Mouse (Mus musculus): Measurements from ENCODE around the gene 3110040N11Rik. TPM values are rescaled to one million over a fixed set of nuclear protein-coding genes. Genes with fewer than 3 reads are reported as not detected.

The 3110040N11Rik gene
- polyA plus RNA-seq, 1 experiment, result 33.8 TPM

- Histone ChIP-seq H3K4me1 (peaks cover 17% of the 10 kb centered on the region), H3K4me3 (replicated peaks) (no peak overlapping the region), H3K36me3 (replicated peaks; ENCODE audit: low read length) (peaks cover 65% of the 10 kb centered on the region), H3K9me3 (no peaks in the 10 kb centered on the region), H3K27me3 (replicated peaks) (no peaks in the 10 kb centered on the region)
- TF ChIP-seq FLI1 (IDR thresholded peaks at IDR 0.05; ENCODE audit: low read length) (no peak), GATA1 (IDR thresholded peaks at IDR 0.05; ENCODE audit: borderline replicate concordance, low read length) (no peak)
Observed at GRCm38 (mm10) chr7:81806067-81806466, 16.8 kb upstream of the 3110040N11Rik start.

- no peaks in the 10 kb centered on the region for H3K9me3 ChIP-seq
- H3K4me3 ChIP-seq (replicated peaks), result peak overlapping the region; percentile 93
- TF ChIP-seq GATA1 (IDR thresholded peaks at IDR 0.05; ENCODE audit: borderline replicate concordance, low read length) (no peak), FLI1 (IDR thresholded peaks at IDR 0.05; ENCODE audit: low read length) (no peak)
- no peaks in the 10 kb centered on the region for H3K27me3 ChIP-seq (replicated peaks)
- H3K36me3 ChIP-seq (replicated peaks; ENCODE audit: low read length), result peaks cover 48% of the 10 kb centered on the region
- H3K4me1 ChIP-seq, result peaks cover 24% of the 10 kb centered on the region
Observed at GRCm38 (mm10) chr7:81788536-81788935, 742 bp downstream of the 3110040N11Rik start.

GRCm38 (mm10) chr7:81777667-81778218 lies 11.5 kb downstream of the 3110040N11Rik start:
- Histone ChIP-seq H3K4me1 (peaks cover 50% of the 10 kb centered on the region), H3K4me3 (replicated peaks) (no peak overlapping the region), H3K27me3 (replicated peaks) (no peaks in the 10 kb centered on the region), H3K9me3 (peaks cover 13% of the 10 kb centered on the region), H3K36me3 (replicated peaks; ENCODE audit: low read length) (peaks cover 82% of the 10 kb centered on the region)
- TF ChIP-seq FLI1 (IDR thresholded peaks at IDR 0.05; ENCODE audit: low read length) (no peak), GATA1 (IDR thresholded peaks at IDR 0.05; ENCODE audit: borderline replicate concordance, low read length) (no peak)

GRCm38 (mm10) chr7:81775325-81775724 lies 14.0 kb downstream of the 3110040N11Rik start:
- H3K4me3 ChIP-seq (replicated peaks), result peak overlapping the region; percentile 1
- H3K4me1 ChIP-seq, result peaks cover 59% of the 10 kb centered on the region
- H3K36me3 ChIP-seq (replicated peaks; ENCODE audit: low read length), result peaks cover 75% of the 10 kb centered on the region
- no peak for TF ChIP-seq FLI1 (IDR thresholded peaks at IDR 0.05; ENCODE audit: low read length)
- TF ChIP-seq GATA1 (IDR thresholded peaks at IDR 0.05; ENCODE audit: borderline replicate concordance, low read length), result no peak
- H3K9me3 ChIP-seq, result peaks cover 5% of the 10 kb centered on the region
- H3K27me3 ChIP-seq (replicated peaks), result no peaks in the 10 kb centered on the region

- no peaks in the 10 kb centered on the region for H3K27me3 ChIP-seq (replicated peaks)
- peaks cover 66% of the 10 kb centered on the region for H3K36me3 ChIP-seq (replicated peaks; ENCODE audit: low read length)
- peaks cover 53% of the 10 kb centered on the region for H3K4me1 ChIP-seq
- H3K4me3 ChIP-seq (replicated peaks), result peak overlapping the region; percentile 46
- TF ChIP-seq GATA1 (IDR thresholded peaks at IDR 0.05; ENCODE audit: borderline replicate concordance, low read length) (no peak), FLI1 (IDR thresholded peaks at IDR 0.05; ENCODE audit: low read length) (no peak)
- H3K9me3 ChIP-seq, result no peaks in the 10 kb centered on the region
Observed at GRCm38 (mm10) chr7:81772786-81773539, 16.3 kb downstream of the 3110040N11Rik start.

GRCm38 (mm10) chr7:81763110-81763845 lies 26.0 kb downstream of the 3110040N11Rik start:
- Histone ChIP-seq H3K27me3 (replicated peaks) (no peaks in the 10 kb centered on the region), H3K4me1 (peaks cover 40% of the 10 kb centered on the region), H3K4me3 (replicated peaks) (peak overlapping the region; percentile 99), H3K9me3 (no peaks in the 10 kb centered on the region), H3K36me3 (replicated peaks; ENCODE audit: low read length) (peaks cover 11% of the 10 kb centered on the region)
- TF ChIP-seq FLI1 (IDR thresholded peaks at IDR 0.05; ENCODE audit: low read length) (no peak), GATA1 (IDR thresholded peaks at IDR 0.05; ENCODE audit: borderline replicate concordance, low read length) (no peak)

- Histone ChIP-seq H3K36me3 (replicated peaks; ENCODE audit: low read length) (peaks cover 5% of the 10 kb centered on the region), H3K9me3 (no peaks in the 10 kb centered on the region), H3K4me3 (replicated peaks) (peak within 1 kb of the TSS; percentile 99), H3K27me3 (replicated peaks) (no peaks in the 10 kb centered on the region), H3K4me1 (peaks cover 40% of the 10 kb centered on the region)
- TF ChIP-seq GATA1 (IDR thresholded peaks at IDR 0.05; ENCODE audit: borderline replicate concordance, low read length) (no peak), FLI1 (IDR thresholded peaks at IDR 0.05; ENCODE audit: low read length) (peak; percentile 53; the same call in 1 of the 2 replicates)
Observed at GRCm38 (mm10) chr7:81762180-81763109, 26.8 kb downstream of the 3110040N11Rik start, which contains the start of gene Ramac. Ramac (plus strand) TSS chr7:81762925.

GRCm38 (mm10) chr7:81747956-81748355 lies 41.3 kb downstream of the 3110040N11Rik start:
- H3K36me3 ChIP-seq (replicated peaks; ENCODE audit: low read length), result no peaks in the 10 kb centered on the region
- H3K9me3 ChIP-seq, result peaks cover 4% of the 10 kb centered on the region
- H3K4me1 ChIP-seq, result peaks cover 17% of the 10 kb centered on the region
- TF ChIP-seq FLI1 (IDR thresholded peaks at IDR 0.05; ENCODE audit: low read length) (no peak), GATA1 (IDR thresholded peaks at IDR 0.05; ENCODE audit: borderline replicate concordance, low read length) (no peak)
- H3K27me3 ChIP-seq (replicated peaks), result no peaks in the 10 kb centered on the region
- H3K4me3 ChIP-seq (replicated peaks), result no peak overlapping the region

GRCm38 (mm10) chr7:81744145-81744544 lies 45.1 kb downstream of the 3110040N11Rik start:
- H3K4me3 ChIP-seq (replicated peaks), result no peak overlapping the region
- H3K4me1 ChIP-seq, result peaks cover 20% of the 10 kb centered on the region
- H3K27me3 ChIP-seq (replicated peaks), result no peaks in the 10 kb centered on the region
- no peak for TF ChIP-seq GATA1 (IDR thresholded peaks at IDR 0.05; ENCODE audit: borderline replicate concordance, low read length)
- no peak for TF ChIP-seq FLI1 (IDR thresholded peaks at IDR 0.05; ENCODE audit: low read length)
- no peaks in the 10 kb centered on the region for H3K36me3 ChIP-seq (replicated peaks; ENCODE audit: low read length)
- peaks cover 9% of the 10 kb centered on the region for H3K9me3 ChIP-seq

Measured in megakaryocyte, embryonic 14.5 days (primary cell).